Mouse (Mus musculus) erythroblast, embryonic 14.5 days (primary cell): Measurements from ENCODE around the gene Col27a1.

Experiments used
- GATA1 ChIP-seq: IDR thresholded peaks from 2 replicates; pipeline ENCODE4 v1.6.1; 2012; ENCODE audit warnings: low read length, inconsistent platforms, mixed read lengths
- TAL1 ChIP-seq: IDR thresholded peaks from 3 replicates; pipeline ENCODE4 v1.6.1; 2012; ENCODE audit warnings: low read length, inconsistent platforms, mixed read lengths

- TF ChIP-seq GATA1 (no peak), TAL1 (no peak)
Measured at GRCm38 (mm10) chr4:63311426-63311825, 97.6 kb downstream of the Col27a1 start.
